Mouse (Mus musculus) intestine, embryonic 14.5 days (tissue): ENCODE results near the gene Zfp710. TPM values are rescaled to one million over a fixed set of nuclear protein-coding genes. Genes with fewer than 3 reads are reported as not detected.
"Not testable (repeated sequence)": the region's sequence is repeated elsewhere in the genome, so short reads cannot be mapped to it uniquely, and the experiment has no call there.

Experiments
- ATAC-seq: fragments of 200-750 bp; cut with Nextera tagmentation; replicated peaks from 2 replicates; pipeline ENCODE4 v1.8.0; 2017; ENCODE audit warnings: low read depth, moderate number of reproducible peaks, moderate TSS enrichment, moderate library complexity; ENCODE audit not compliant: low FRiP score, low TSS enrichment
- DNase-seq: peaks from one replicate; pipeline ENCODE4 v3.0.0-alpha.2; 2018; ENCODE audit warnings: low spot score
- H3K27ac ChIP-seq: fragments of 300-500 bp; sonication (generic); 2 replicates; pipeline ENCODE4 v1.5.1; 2014; ENCODE audit warnings: low read depth, mild to moderate bottlenecking, control low read depth
- H3K27me3 ChIP-seq: fragments of 300-500 bp; sonication (generic); replicated peaks from 2 replicates; pipeline ENCODE4 v1.6.1; 2014; ENCODE audit warnings: low read length, control low read depth; ENCODE audit not compliant: control insufficient read depth, insufficient read depth
- H3K36me3 ChIP-seq: fragments of 300-500 bp; sonication (generic); 2 replicates; pipeline ENCODE4 v1.6.1; 2014; ENCODE audit warnings: low read length, control low read depth; ENCODE audit not compliant: control insufficient read depth, insufficient read depth
- H3K4me1 ChIP-seq: fragments of 300-500 bp; sonication (generic); replicated peaks from 2 replicates; pipeline ENCODE4 v1.6.1; 2014; ENCODE audit warnings: low read length, control low read depth, mixed read lengths; ENCODE audit not compliant: control insufficient read depth, insufficient read depth
- H3K4me2 ChIP-seq: fragments of 300-500 bp; sonication (generic); 2 replicates; pipeline ENCODE4 v1.6.1; 2014; ENCODE audit warnings: low read length
- H3K4me3 ChIP-seq: fragments of 300-500 bp; sonication (generic); 2 replicates; pipeline ENCODE4 v1.5.1; 2014; ENCODE audit warnings: low read depth, low read length, control low read depth, mixed read lengths
- H3K9ac ChIP-seq: fragments of 300-500 bp; sonication (generic); 2 replicates; pipeline ENCODE4 v1.6.1; 2014; ENCODE audit warnings: mild to moderate bottlenecking, low read length
- H3K9me3 ChIP-seq: fragments of 300-500 bp; sonication (generic); 2 replicates; pipeline ENCODE4 v1.6.1; 2016; ENCODE audit warnings: low read length, control low read depth; ENCODE audit not compliant: control insufficient read depth
- WGBS: fragments of 180-500 bp; shearing (Covaris S2); extraction: QIAGEN DNeasy Blood & Tissue Kit; methylation state at CpG from one replicate; pipeline ENCODE4 v1.1.7; 2014; 5-methylcytosine and 5-hydroxymethylcytosine counted together
- polyA plus RNA-seq: library from polyadenylated mRNA; unstranded; fragments of >200 nt; fragmentation: Nextera tagmentation; extraction: Ambion mirVana; gene quantifications from 2 replicates; pipeline ENCODE4 v1.2.1, GENCODE M21; 2014

Zfp710 gene
- polyA plus RNA-seq, 1 experiment from 2014 or later: 18.9 TPM

DNA sequence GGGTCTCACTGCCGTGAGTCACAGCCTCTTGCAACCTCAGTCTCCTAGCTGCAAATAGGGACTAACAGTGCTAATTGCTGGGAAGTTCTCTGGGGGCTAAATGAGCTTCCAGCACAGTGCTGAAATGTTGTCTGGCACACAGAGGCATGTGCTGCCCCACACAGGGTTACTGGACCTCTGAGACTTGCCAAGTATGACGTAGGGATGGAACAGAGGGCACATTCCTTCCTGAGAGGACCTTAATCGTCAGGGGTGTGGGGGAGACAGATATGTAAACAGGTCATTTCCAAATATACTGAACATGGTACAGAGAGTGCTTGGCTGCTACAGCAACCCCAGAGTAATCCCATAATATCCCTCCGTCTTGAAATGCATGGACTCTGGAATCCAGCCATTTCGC lies 96.5 kb downstream of the Zfp710 start:
- no peak overlapping the region for H3K4me2 ChIP-seq
- no peaks in the 10 kb centered on the region for H3K9me3 ChIP-seq
- H3K36me3 ChIP-seq: no peaks in the 10 kb centered on the region
- no peak overlapping the region for H3K27ac ChIP-seq
- H3K27me3 ChIP-seq: no peaks in the 10 kb centered on the region
- 0 out of 2 replicates have a peak, but pooled peaks cover under 1% of the 10 kb centered on the region for H3K4me1 ChIP-seq
- H3K4me3 ChIP-seq: no peak overlapping the region
- ATAC-seq: no peak
- WGBS: 45% methylated on average over 5 of the region's 5 CpGs
- H3K9ac ChIP-seq: no peak overlapping the region
- DNase-seq: no peak

DNA sequence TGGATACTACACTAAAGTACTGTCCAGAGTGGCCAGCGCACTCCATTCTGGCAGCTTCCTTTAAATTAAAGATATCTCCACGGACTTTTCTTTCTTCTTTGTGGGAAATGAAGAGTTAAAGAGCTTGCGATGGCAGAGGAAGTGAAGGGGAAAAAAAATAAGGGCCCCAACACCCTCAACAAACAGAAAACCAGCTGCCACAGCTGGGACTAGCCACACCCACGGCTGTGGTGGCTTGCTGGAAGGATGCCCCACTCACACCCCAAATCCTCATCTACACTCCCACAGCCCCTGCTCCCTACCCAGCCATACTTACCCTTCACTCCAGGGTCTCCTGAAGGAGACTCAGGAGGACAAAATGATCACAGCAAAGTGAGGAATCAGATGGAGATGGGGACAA lies 98.5 kb downstream of the Zfp710 start:
- Histone ChIP-seq H3K27me3 (no peaks in the 10 kb centered on the region), H3K9ac (no peak overlapping the region), H3K36me3 (no peaks in the 10 kb centered on the region), H3K4me1 (no peaks in the 10 kb centered on the region), H3K4me3 (no peak overlapping the region), H3K4me2 (no peak overlapping the region), H3K9me3 (no peaks in the 10 kb centered on the region), H3K27ac (no peak overlapping the region)
- ATAC-seq (no peak), DNase-seq (no peak)
- 46% methylated on average over 4 of the region's 4 CpGs for WGBS

DNA sequence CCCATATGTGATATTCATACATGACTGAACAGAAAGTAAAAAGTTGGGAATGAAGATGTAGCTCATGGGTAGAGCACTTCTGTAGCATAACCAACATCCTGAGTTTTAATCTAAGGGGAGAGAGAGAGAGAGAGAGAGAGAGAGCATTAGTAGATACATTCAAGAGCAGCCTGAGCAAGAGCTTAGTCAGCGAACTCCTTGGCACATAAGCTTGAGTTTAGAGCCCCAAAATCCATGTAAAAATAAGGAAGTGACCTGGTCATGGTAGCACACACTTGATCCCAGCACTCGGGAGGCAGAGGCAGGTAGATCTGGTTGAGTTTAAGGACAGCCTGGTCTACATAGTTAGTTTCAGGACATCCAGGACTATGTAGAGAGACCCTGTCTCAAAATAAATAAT lies 99.1 kb downstream of the Zfp710 start:
- H3K4me2 ChIP-seq: no peak overlapping the region
- no peak for DNase-seq
- no peaks in the 10 kb centered on the region for H3K36me3 ChIP-seq
- H3K27ac ChIP-seq: no peak overlapping the region
- no peak for ATAC-seq
- no peaks in the 10 kb centered on the region for H3K9me3 ChIP-seq
- no peaks in the 10 kb centered on the region for H3K27me3 ChIP-seq
- H3K4me3 ChIP-seq: no peak overlapping the region
- no peak overlapping the region for H3K9ac ChIP-seq
- 88% methylated on average over 2 of the region's 2 CpGs for WGBS
- no peaks in the 10 kb centered on the region for H3K4me1 ChIP-seq

DNA sequence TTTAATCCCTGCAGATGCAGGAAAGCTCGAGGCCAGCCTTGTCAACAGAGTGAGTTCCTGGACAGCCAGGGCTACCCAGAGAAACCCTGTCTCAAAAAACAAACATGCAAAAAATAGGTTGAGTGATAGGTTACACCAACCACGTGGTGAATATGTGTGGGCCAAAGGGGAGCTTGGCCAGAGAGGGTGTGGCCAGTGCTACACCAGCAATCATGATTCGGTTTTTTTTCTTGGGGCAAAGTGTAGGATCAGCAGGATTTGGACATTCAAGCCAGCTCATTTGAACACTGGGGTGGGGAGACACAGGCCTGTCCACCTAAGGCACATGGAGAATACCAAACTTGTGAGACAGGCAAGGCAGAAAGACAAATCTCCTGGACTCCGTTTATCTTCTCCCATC lies 104.7 kb downstream of the Zfp710 start:
- Histone ChIP-seq H3K4me1 (peaks cover 5% of the 10 kb centered on the region), H3K27ac (no peak overlapping the region), H3K36me3 (no peaks in the 10 kb centered on the region), H3K4me2 (no peak overlapping the region), H3K4me3 (no peak overlapping the region), H3K9me3 (no peaks in the 10 kb centered on the region), H3K9ac (no peak overlapping the region), H3K27me3 (no peaks in the 10 kb centered on the region)
- 59% methylated on average over 4 of the region's 4 CpGs for whole genome bisulfite sequencing
- ATAC-seq (0 out of 2 replicates have a peak, but pooled peaks have one; percentile 29), DNase-seq (no peak)

DNA sequence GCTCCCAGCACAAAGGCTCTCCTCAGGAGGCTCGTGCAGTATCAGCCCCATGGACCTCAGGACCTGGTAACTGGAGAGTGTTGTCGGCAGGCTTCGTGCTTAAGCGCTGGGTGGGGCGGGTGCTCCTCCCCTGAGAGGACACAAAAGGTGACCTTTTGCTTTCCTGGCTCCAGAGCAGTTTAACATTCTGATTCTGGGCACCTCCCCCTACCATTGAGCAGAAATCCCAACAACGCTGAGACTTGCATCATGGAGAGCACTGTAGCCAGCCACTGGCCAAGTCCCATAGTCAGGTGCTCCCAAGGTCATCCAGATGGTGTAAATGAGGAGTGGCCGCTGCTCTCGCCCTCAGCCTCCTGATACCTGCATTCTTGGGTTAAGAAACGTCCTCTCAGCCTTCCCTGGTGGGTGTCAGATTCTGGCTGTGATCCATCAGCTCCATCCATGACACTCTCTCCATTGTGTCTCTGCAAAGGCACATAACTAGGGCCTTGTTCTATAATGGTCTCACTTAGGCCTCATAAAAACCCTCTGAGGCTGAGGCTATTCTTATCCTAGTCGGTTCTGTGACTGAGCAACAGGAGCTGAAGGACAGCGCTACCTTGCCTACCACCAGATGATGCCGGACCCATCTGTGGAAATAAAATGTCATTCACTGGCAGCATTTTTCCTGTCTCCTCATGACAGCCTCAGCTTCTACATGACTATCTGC lies 105.9 kb downstream of the Zfp710 start:
- no peak for ATAC-seq
- Histone ChIP-seq H3K36me3 (no peaks in the 10 kb centered on the region), H3K9ac (no peak overlapping the region), H3K4me2 (no peak overlapping the region), H3K4me3 (no peak overlapping the region), H3K4me1 (peaks cover 9% of the 10 kb centered on the region), H3K9me3 (no peaks in the 10 kb centered on the region), H3K27ac (no peak overlapping the region), H3K27me3 (no peaks in the 10 kb centered on the region)
- WGBS: 45% methylated on average over 12 of the region's 12 CpGs
- DNase-seq: no peak

DNA sequence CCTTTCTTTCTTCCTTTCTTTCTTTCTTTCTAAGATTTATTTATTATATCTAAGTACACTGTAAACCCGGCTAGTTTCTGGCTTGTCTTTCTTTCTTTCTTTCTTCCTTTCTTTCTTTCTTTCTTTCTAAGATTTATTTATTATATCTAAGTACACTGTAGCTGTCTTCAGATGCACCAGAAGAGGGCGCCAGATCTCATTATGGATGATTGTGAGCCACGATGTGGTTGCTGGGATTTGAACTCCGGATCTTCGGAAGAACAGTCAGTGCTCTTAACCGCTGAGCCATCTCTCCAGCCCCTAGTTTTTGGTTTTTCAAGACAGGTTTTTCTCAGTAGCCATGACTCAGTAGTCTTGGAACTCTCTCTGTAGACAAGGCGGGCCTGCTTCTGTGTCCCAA lies 106.7 kb downstream of the Zfp710 start:
- not testable (repeated sequence) for H3K4me3 ChIP-seq, ATAC-seq, H3K4me1 ChIP-seq, H3K9me3 ChIP-seq, H3K27me3 ChIP-seq, H3K9ac ChIP-seq, H3K36me3 ChIP-seq, H3K4me2 ChIP-seq, DNase-seq, H3K27ac ChIP-seq
- 75% methylated on average over 7 of the region's 7 CpGs for WGBS

DNA sequence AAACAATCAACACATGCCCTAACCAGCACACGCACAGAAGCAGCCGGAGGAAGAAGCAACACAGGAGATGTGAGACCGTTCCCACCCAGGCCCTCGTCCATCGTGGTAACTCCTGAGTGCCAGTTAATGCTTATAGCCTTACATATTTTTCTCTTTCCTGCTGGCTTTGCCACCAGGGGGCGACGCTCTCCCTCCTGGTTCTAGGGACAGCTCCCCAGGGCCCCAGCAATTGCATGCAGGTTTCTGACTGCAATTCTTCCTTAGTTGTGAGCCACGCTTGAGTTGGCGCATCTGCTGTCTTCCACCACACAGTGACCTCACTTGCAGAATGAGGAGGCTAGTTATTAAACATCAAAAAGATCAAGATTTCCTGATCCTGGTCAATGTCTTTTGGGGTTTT lies 107.9 kb downstream of the Zfp710 start:
- no peaks in the 10 kb centered on the region for H3K27me3 ChIP-seq
- H3K27ac ChIP-seq: no peak overlapping the region
- H3K9me3 ChIP-seq: peaks cover 12% of the 10 kb centered on the region
- no peak overlapping the region for H3K9ac ChIP-seq
- no peak overlapping the region for H3K4me3 ChIP-seq
- no peaks in the 10 kb centered on the region for H3K36me3 ChIP-seq
- peaks cover 9% of the 10 kb centered on the region for H3K4me1 ChIP-seq
- no peak overlapping the region for H3K4me2 ChIP-seq
- ATAC-seq (no peak), DNase-seq (no peak)
- WGBS: 54% methylated on average over 9 of the region's 9 CpGs

DNA sequence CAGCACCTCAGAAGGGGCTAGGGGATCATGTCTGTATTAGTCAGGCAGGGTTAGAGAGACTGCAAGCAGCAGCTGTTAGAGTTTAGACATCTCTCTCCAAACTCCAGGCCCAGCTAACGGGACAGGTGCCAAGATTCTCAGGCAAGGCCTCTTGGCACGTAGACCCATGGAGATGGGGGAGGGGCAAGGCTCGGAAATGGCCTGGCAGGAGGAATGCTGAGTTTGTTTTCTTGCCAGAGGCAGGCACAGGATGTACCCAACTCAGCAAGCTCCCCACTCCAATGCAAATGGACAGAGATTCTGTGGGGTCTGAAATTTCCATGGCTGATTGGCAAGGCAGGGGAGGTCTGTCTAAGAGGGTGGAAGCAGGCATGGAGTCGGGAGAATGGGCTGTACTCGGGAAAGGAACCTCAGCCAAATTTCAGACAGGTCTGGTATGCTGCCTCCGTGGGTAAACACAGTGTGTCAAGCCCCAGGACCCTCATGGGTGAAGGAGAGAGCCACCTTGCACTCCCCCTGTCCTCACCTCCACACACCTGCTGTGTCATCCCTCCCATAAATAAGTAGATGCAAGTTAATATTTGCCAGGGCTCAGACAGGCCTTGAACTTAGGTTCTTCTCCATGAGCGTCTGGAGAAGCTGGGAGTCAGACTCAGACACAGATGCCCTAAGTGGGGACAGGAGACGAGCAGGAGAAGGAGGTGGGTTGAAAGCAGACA lies 110.0 kb downstream of the Zfp710 start:
- Histone ChIP-seq H3K27me3 (no peaks in the 10 kb centered on the region), H3K36me3 (no peaks in the 10 kb centered on the region), H3K9ac (no peak overlapping the region), H3K4me1 (peaks cover 9% of the 10 kb centered on the region), H3K4me2 (no peak overlapping the region), H3K4me3 (no peak overlapping the region), H3K9me3 (peaks cover 13% of the 10 kb centered on the region), H3K27ac (peak overlapping the region; percentile 28)
- ATAC-seq (no peak; the same call in 1 of the 2 replicates), DNase-seq (peak; percentile 76)
- 36% methylated on average over 8 of the region's 8 CpGs for WGBS

DNA sequence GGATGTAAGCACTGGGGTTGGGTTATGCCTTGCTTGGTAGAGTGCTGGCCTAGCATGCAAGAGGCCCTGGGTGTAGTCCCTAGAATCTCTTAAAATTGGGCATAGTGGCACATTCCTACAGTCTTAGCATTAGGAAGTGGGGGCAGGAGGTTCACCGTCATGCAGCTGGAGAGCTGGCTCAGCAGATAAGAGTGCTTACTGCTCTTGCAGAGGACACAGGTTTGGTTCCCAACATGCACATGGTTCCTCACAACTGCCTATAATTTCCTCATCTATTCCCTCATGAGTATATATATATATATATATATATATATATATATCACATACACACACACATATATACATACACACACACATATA lies 110.5 kb downstream of the Zfp710 start:
- Histone ChIP-seq H3K4me1 (peaks cover 9% of the 10 kb centered on the region), H3K27me3 (no peaks in the 10 kb centered on the region), H3K9ac (no peak overlapping the region), H3K4me2 (no peak overlapping the region), H3K4me3 (no peak overlapping the region), H3K9me3 (peaks cover 13% of the 10 kb centered on the region), H3K36me3 (no peaks in the 10 kb centered on the region), H3K27ac (no peak overlapping the region)
- DNase-seq: no peak
- ATAC-seq: no peak
- 75% methylated on average over 1 of the region's 1 CpGs for WGBS
